Comparison of ENCODE assay signal across 8 mouse cellular contexts in the genomic region with DNA sequence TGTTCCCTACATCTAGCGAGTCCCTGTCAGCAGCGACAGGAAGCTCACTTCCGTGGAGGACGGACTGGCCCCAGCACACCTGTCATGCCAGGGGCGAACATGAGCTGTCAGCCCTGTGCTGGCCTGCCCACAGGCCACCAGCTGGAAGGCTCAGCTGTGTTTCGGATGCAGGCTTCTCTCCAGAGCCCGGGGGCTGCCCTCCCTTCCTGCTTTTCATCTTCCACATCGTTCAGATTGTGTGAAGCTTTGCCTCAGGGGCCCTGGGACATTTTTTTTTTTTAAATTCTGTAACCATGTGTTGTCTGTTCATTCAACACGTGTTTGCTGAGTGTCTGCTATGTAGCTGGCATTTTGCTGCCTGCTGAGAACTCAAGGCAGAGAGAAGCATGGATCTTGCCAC.
DNase-seq lines count a peak whose midpoint lies in the region; ATAC-seq and TF ChIP-seq lines count a peak whose summit lies in the region.

No protein-coding gene starts in this region.

- no peak overlapping the region; the same call in 1 of the 2 replicates for H3K9ac ChIP-seq in heart, embryonic 12.5 days
- H3K9ac ChIP-seq in midbrain, postnatal 0 days (replicated peaks; ENCODE audit: low read length, poor library complexity, severe bottlenecking), result no peak overlapping the region
- H3K9ac ChIP-seq in intestine, embryonic 15.5 days, result no peak overlapping the region

- 0 out of 2 replicates have a peak, but pooled peaks cover 4% of the 10 kb centered on the region for H3K9me3 ChIP-seq in heart, embryonic 12.5 days (replicated peaks)
- no peaks in the 10 kb centered on the region for H3K9me3 ChIP-seq in hindbrain, embryonic 10.5 days
- no peaks in the 10 kb centered on the region for H3K9me3 ChIP-seq in midbrain, postnatal 0 days (ENCODE audit: low read length)
- no peaks in the 10 kb centered on the region for H3K9me3 ChIP-seq in intestine, embryonic 15.5 days

- WGBS in heart, embryonic 12.5 days, result 31% methylated on average over 9 of the region's 9 CpGs
- WGBS in hindbrain, embryonic 10.5 days, result 52% methylated on average over 9 of the region's 9 CpGs
- WGBS in midbrain, postnatal 0 days, result 37% methylated on average over 9 of the region's 9 CpGs
- 29% methylated on average over 9 of the region's 9 CpGs for WGBS in intestine, embryonic 15.5 days

- peak overlapping the region; percentile 44 for H3K4me2 ChIP-seq in heart, embryonic 12.5 days
- peak overlapping the region; percentile 26; the same call in 1 of the 2 replicates for H3K4me2 ChIP-seq in midbrain, postnatal 0 days (ENCODE audit: low read depth, low read length, poor library complexity, severe bottlenecking)
- no peak overlapping the region for H3K4me2 ChIP-seq in intestine, embryonic 15.5 days (replicated peaks)

- no peaks in the 10 kb centered on the region for H3K36me3 ChIP-seq in heart, embryonic 12.5 days
- no peaks in the 10 kb centered on the region for H3K36me3 ChIP-seq in hindbrain, embryonic 10.5 days
- no peaks in the 10 kb centered on the region for H3K36me3 ChIP-seq in midbrain, postnatal 0 days (ENCODE audit: insufficient read depth, low read length)
- H3K36me3 ChIP-seq in intestine, embryonic 15.5 days, result no peaks in the 10 kb centered on the region

- no peaks in the 10 kb centered on the region for H3K27me3 ChIP-seq in heart, embryonic 12.5 days (replicated peaks)
- H3K27me3 ChIP-seq in hindbrain, embryonic 10.5 days (ENCODE audit: insufficient read depth, poor library complexity, severe bottlenecking), result no peaks in the 10 kb centered on the region
- no peaks in the 10 kb centered on the region for H3K27me3 ChIP-seq in midbrain, postnatal 0 days (ENCODE audit: insufficient read depth, low read length)
- H3K27me3 ChIP-seq in intestine, embryonic 15.5 days (replicated peaks), result no peaks in the 10 kb centered on the region

- no peak for TF ChIP-seq CTCF in midbrain, postnatal 0 days (IDR thresholded peaks at IDR 0.05)

- peaks cover 8% of the 10 kb centered on the region for H3K4me1 ChIP-seq in heart, embryonic 12.5 days (replicated peaks)
- peaks cover 9% of the 10 kb centered on the region; the same call in 1 of the 2 replicates for H3K4me1 ChIP-seq in hindbrain, embryonic 10.5 days (replicated peaks)
- no peaks in the 10 kb centered on the region for H3K4me1 ChIP-seq in midbrain, postnatal 0 days (ENCODE audit: insufficient read depth, low read length)
- H3K4me1 ChIP-seq in intestine, embryonic 15.5 days (replicated peaks), result no peaks in the 10 kb centered on the region

- DNase-seq in heart, adult 11 months, result no peak
- DNase-seq in urinary bladder, adult 18-20 months (ENCODE audit: low spot score in 2 of 2), result peak; percentile 16 to 31
- DNase-seq in urinary bladder, adult 2 months (ENCODE audit: low spot score), result no peak
- peak; percentile 35 for DNase-seq in hindbrain, embryonic 10.5 days (ENCODE audit: low spot score)
- DNase-seq in midbrain, postnatal 0 days (ENCODE audit: low spot score), result peak; percentile 55
- no peak for DNase-seq in layer of hippocampus, adult 8-10 months (ENCODE audit: low spot score in 2 of 2)

- no peak overlapping the region for H3K4me3 ChIP-seq in heart, embryonic 12.5 days
- no peak overlapping the region for H3K4me3 ChIP-seq in hindbrain, embryonic 10.5 days
- H3K4me3 ChIP-seq in midbrain, postnatal 0 days (ENCODE audit: low read depth, low read length), result no peak overlapping the region
- no peak overlapping the region for H3K4me3 ChIP-seq in intestine, embryonic 15.5 days (replicated peaks)

- no peak overlapping the region for H3K27ac ChIP-seq in heart, embryonic 12.5 days (ENCODE audit: poor library complexity, severe bottlenecking)
- no peak overlapping the region for H3K27ac ChIP-seq in hindbrain, embryonic 10.5 days
- no peak overlapping the region for H3K27ac ChIP-seq in midbrain, postnatal 0 days (ENCODE audit: low read depth, low read length)
- no peak overlapping the region for H3K27ac ChIP-seq in intestine, embryonic 15.5 days

- ATAC-seq in heart, embryonic 12.5 days (ENCODE audit: insufficient number of reproducible peaks, low FRiP score), result no peak
- ATAC-seq in midbrain, postnatal 0 days (ENCODE audit: low FRiP score), result peak; percentile 79
- ATAC-seq in intestine, embryonic 15.5 days, result no peak

Comparison
In these comparisons a context has a peak if more than half of its experiments do, and no peak if none do; other contexts are left out.
1. DNase-seq: peak in urinary bladder, adult 18-20 months (2 of 2), hindbrain, embryonic 10.5 days (single experiment) and midbrain, postnatal 0 days (single experiment); none in heart, adult 11 months (single experiment), urinary bladder, adult 2 months (single experiment) and layer of hippocampus, adult 8-10 months (0 of 2).